Mouse (Mus musculus) heart, postnatal 0 days (tissue): Measurements from ENCODE around the gene Nolc1. TPM values are rescaled to one million over a fixed set of nuclear protein-coding genes. Genes with fewer than 3 reads are reported as not detected.
A peak's percentile ranks its signal among the peaks of the same experiment; 100 is the strongest.

Source experiments
- ATAC-seq: fragments of 200-750 bp; cut with Nextera tagmentation; 2 replicates; pipeline ENCODE4 v1.8.0; 2017; ENCODE audit warnings: low read depth, moderate number of reproducible peaks, moderate library complexity; ENCODE audit not compliant: insufficient read depth
- DNase-seq: peaks from one replicate; pipeline ENCODE4 v3.0.0-alpha.2; 2016; ENCODE audit warnings: low spot score
- H3K27ac ChIP-seq: fragments of 300-500 bp; sonication (generic); 2 replicates; pipeline ENCODE4 v1.5.1; 2014; ENCODE audit warnings: low read depth, mild to moderate bottlenecking
- H3K27me3 ChIP-seq: fragments of 300-500 bp; sonication (generic); 2 replicates; pipeline ENCODE4 v1.6.1; 2014; ENCODE audit warnings: low read length, mixed read lengths; ENCODE audit not compliant: control insufficient read depth, insufficient read depth
- H3K36me3 ChIP-seq: fragments of 300-500 bp; sonication (generic); replicated peaks from 2 replicates; pipeline ENCODE4 v1.6.1; 2014; ENCODE audit warnings: low read length, mixed read lengths; ENCODE audit not compliant: control insufficient read depth, insufficient read depth
- H3K4me1 ChIP-seq: fragments of 300-500 bp; sonication (generic); 2 replicates; pipeline ENCODE4 v1.6.1; 2014; ENCODE audit warnings: antibody characterized with exemption; ENCODE audit not compliant: control insufficient read depth, insufficient read depth
- H3K4me2 ChIP-seq: fragments of 300-500 bp; sonication (generic); 2 replicates; pipeline ENCODE4 v1.6.1; 2014; ENCODE audit warnings: low read depth, mild to moderate bottlenecking, low read length, moderate library complexity
- H3K4me3 ChIP-seq: fragments of 300-500 bp; sonication (generic); 2 replicates; pipeline ENCODE4 v1.5.1; 2014; ENCODE audit warnings: low read depth, low read length
- H3K9ac ChIP-seq: fragments of 300-500 bp; sonication (generic); replicated peaks from 2 replicates; pipeline ENCODE4 v1.6.1; 2014; ENCODE audit warnings: low read depth, low read length, mixed read lengths
- H3K9me3 ChIP-seq: fragments of 300-500 bp; sonication (generic); replicated peaks from 2 replicates; pipeline ENCODE4 v1.6.1; 2016; ENCODE audit warnings: low read length; ENCODE audit not compliant: control insufficient read depth
- CTCF ChIP-seq: IDR thresholded peaks from 2 replicates; pipeline ENCODE4 v1.5.1; 2016; ENCODE audit warnings: antibody characterized with exemption, control low read depth, low read depth
- EP300 ChIP-seq: IDR thresholded peaks from 2 replicates; pipeline ENCODE4 v1.6.1; 2016; ENCODE audit warnings: antibody characterized with exemption, low read depth
- WGBS: fragments of 180-500 bp; shearing (Covaris S2); extraction: QIAGEN DNeasy Blood & Tissue Kit; methylation state at CpG from one replicate; pipeline ENCODE4 v1.1.7; 2014; 5-methylcytosine and 5-hydroxymethylcytosine counted together
- polyA plus RNA-seq: library from polyadenylated mRNA; unstranded; fragments of >200 nt; fragmentation: Nextera tagmentation; extraction: Ambion mirVana; gene quantifications from 2 replicates; pipeline ENCODE4 v1.2.1, GENCODE M21; 2015
- total RNA-seq: library from RNA; depleted of rRNA; stranded (reverse); fragments of >200 nt; gene quantifications from 2 replicates; pipeline ENCODE4 v1.2.3, GENCODE M21; 2014; ENCODE audit warnings: low replicate concordance

Nolc1 gene
- total and polyA plus RNA-seq, 2 experiments from 2014 or later = 19.7 to 28.1 TPM

- WGBS = 8% methylated on average over 6 of the region's 6 CpGs
- no peak for TF ChIP-seq EP300
- TF ChIP-seq CTCF = no peak
- H3K27me3 ChIP-seq = no peaks in the 10 kb centered on the region
- no peaks in the 10 kb centered on the region for H3K9me3 ChIP-seq
- H3K4me3 ChIP-seq = peak overlapping the region; percentile 77
- H3K36me3 ChIP-seq = peaks cover 40% of the 10 kb centered on the region
- ATAC-seq (no peak), DNase-seq (no peak)
- peak overlapping the region; percentile 96 for H3K4me2 ChIP-seq
- peak overlapping the region; percentile 99; the same call in 1 of the 2 replicates for H3K27ac ChIP-seq
- H3K9ac ChIP-seq = peak overlapping the region; percentile 90
- H3K4me1 ChIP-seq = peaks cover 47% of the 10 kb centered on the region
Measured at GRCm38 (mm10) chr19:46037243-46037924, 38.3 kb upstream of the Nolc1 start.

GRCm38 (mm10) chr19:46037925-46038850, 37.5 kb upstream of the Nolc1 start:
- Histone ChIP-seq H3K4me1 (peaks cover 55% of the 10 kb centered on the region), H3K27ac (peak overlapping the region; percentile 99)
- WGBS = 14% methylated on average over 13 of the region's 13 CpGs

GRCm38 (mm10) chr19:46038851-46039260, 36.8 kb upstream of the Nolc1 start:
- peak overlapping the region; percentile 99 for H3K27ac ChIP-seq

More at GRCm38 (mm10) chr19:46037925-46038850, 37.5 kb upstream of the Nolc1 start:
- Histone ChIP-seq H3K27me3 (no peaks in the 10 kb centered on the region), H3K4me2 (peak overlapping the region; percentile 96), H3K36me3 (peaks cover 31% of the 10 kb centered on the region), H3K9me3 (no peaks in the 10 kb centered on the region), H3K9ac (peak overlapping the region; percentile 90), H3K4me3 (peak overlapping the region; percentile 77)
- DNase-seq = no peak
- no peak for ATAC-seq
- no peak for TF ChIP-seq EP300
- TF ChIP-seq CTCF = no peak

GRCm38 (mm10) chr19:46039478-46039877, 36.2 kb upstream of the Nolc1 start:
- Histone ChIP-seq H3K36me3 (peaks cover 19% of the 10 kb centered on the region), H3K27me3 (no peaks in the 10 kb centered on the region), H3K4me3 (peak overlapping the region; percentile 77), H3K4me1 (peaks cover 61% of the 10 kb centered on the region), H3K9me3 (no peaks in the 10 kb centered on the region), H3K27ac (peak overlapping the region; percentile 99), H3K9ac (peak overlapping the region; percentile 90), H3K4me2 (peak overlapping the region; percentile 96)
- ATAC-seq (peak; percentile 79), DNase-seq (peak; percentile 91)
- WGBS = under 1% methylated on average over 20 of the region's 30 CpGs
- TF ChIP-seq CTCF (no peak; the same call in 1 of the 2 replicates), EP300 (no peak)

More at GRCm38 (mm10) chr19:46038851-46039260, 36.8 kb upstream of the Nolc1 start:
- H3K9ac ChIP-seq = peak overlapping the region; percentile 90
- H3K9me3 ChIP-seq = no peaks in the 10 kb centered on the region
- peak overlapping the region; percentile 96 for H3K4me2 ChIP-seq
- 0% methylated on average over 17 of the region's 17 CpGs for WGBS
- DNase-seq (no peak), ATAC-seq (no peak)
- H3K27me3 ChIP-seq = no peaks in the 10 kb centered on the region
- peak overlapping the region; percentile 77 for H3K4me3 ChIP-seq
- H3K36me3 ChIP-seq = peaks cover 25% of the 10 kb centered on the region
- no peak for TF ChIP-seq EP300
- TF ChIP-seq CTCF = no peak
- peaks cover 56% of the 10 kb centered on the region for H3K4me1 ChIP-seq

- Histone ChIP-seq H3K4me3 (peak overlapping the region; percentile 77), H3K9ac (peak overlapping the region; percentile 90), H3K27me3 (no peaks in the 10 kb centered on the region), H3K27ac (peak overlapping the region; percentile 99), H3K36me3 (peaks cover 10% of the 10 kb centered on the region), H3K9me3 (no peaks in the 10 kb centered on the region), H3K4me2 (peak overlapping the region; percentile 96), H3K4me1 (peaks cover 61% of the 10 kb centered on the region)
- ATAC-seq = no peak
- WGBS = 28% methylated on average over 14 of the region's 14 CpGs
- TF ChIP-seq EP300 = no peak
- no peak for TF ChIP-seq CTCF
- peak; percentile 4 for DNase-seq
Measured at GRCm38 (mm10) chr19:46040149-46040902, 35.3 kb upstream of the Nolc1 start.
